Mouse (Mus musculus): ENCODE measurements around the gene Igsf11.

- TF ChIP-seq UBTF (IDR thresholded peaks at IDR 0.05; ENCODE audit: borderline replicate concordance, insufficient read depth, low read depth, low read length) (no peak), E2F4 (IDR thresholded peaks at IDR 0.05; ENCODE audit: borderline replicate concordance, low read depth, low read length) (no peak), ZC3H11A (IDR thresholded peaks at IDR 0.05; ENCODE audit: low read depth, low read length) (no peak), MAFK (IDR thresholded peaks at IDR 0.05; ENCODE audit: borderline replicate concordance, low read depth, low read length) (no peak)
These were observed 31.9 kb upstream of the Igsf11 start for GRCm38 (mm10) chr16:38860548-38860947.
